Mouse (Mus musculus) neural tube, embryonic 12.5 days (tissue): ENCODE measurements around the gene Rbx1. TPM values are rescaled to one million over a fixed set of nuclear protein-coding genes. Genes with fewer than 3 reads are reported as not detected.
"Not testable (repeated sequence)": the region's sequence is repeated elsewhere in the genome, so short reads cannot be mapped to it uniquely, and the experiment has no call there.

Source experiments
- ATAC-seq: fragments of 200-750 bp; cut with Nextera tagmentation; 2 replicates; pipeline ENCODE4 v1.8.0; 2017; ENCODE audit warnings: low read depth, mild to moderate bottlenecking, moderate TSS enrichment, moderate library complexity; ENCODE audit not compliant: low FRiP score
- H3K27ac ChIP-seq: fragments of 300-500 bp; sonication (generic); 2 replicates; pipeline ENCODE4 v1.5.1; 2016
- H3K27me3 ChIP-seq: fragments of 300-500 bp; sonication (generic); replicated peaks from 2 replicates; pipeline ENCODE4 v1.6.1; 2016; ENCODE audit warnings: mild to moderate bottlenecking
- H3K36me3 ChIP-seq: fragments of 300-500 bp; sonication (generic); 2 replicates; pipeline ENCODE4 v1.6.1; 2016; ENCODE audit warnings: mild to moderate bottlenecking
- H3K4me1 ChIP-seq: fragments of 300-500 bp; sonication (generic); 2 replicates; pipeline ENCODE4 v1.6.1; 2016
- H3K4me2 ChIP-seq: fragments of 300-500 bp; sonication (generic); replicated peaks from 2 replicates; pipeline ENCODE4 v1.6.1; 2016; ENCODE audit warnings: mild to moderate bottlenecking
- H3K4me3 ChIP-seq: fragments of 300-500 bp; sonication (generic); 2 replicates; pipeline ENCODE4 v1.5.1; 2016
- H3K9ac ChIP-seq: fragments of 300-500 bp; sonication (generic); 2 replicates; pipeline ENCODE4 v1.6.1; 2016; ENCODE audit warnings: mild to moderate bottlenecking
- H3K9me3 ChIP-seq: fragments of 300-500 bp; sonication (generic); 2 replicates; pipeline ENCODE4 v1.6.1; 2016; ENCODE audit warnings: mild to moderate bottlenecking
- WGBS: fragments of 180-500 bp; shearing (Covaris S2); methylation state at CpG from one replicate; pipeline ENCODE4 v1.1.7; 2016; 5-methylcytosine and 5-hydroxymethylcytosine counted together
- polyA plus RNA-seq: library from polyadenylated mRNA; unstranded; fragments of >200 nt; fragmentation: Nextera tagmentation; extraction: Ambion mirVana; gene quantifications from 2 replicates; pipeline ENCODE4 v1.2.1, GENCODE M21; 2016

Gene Rbx1
- polyA plus RNA-seq: 477 and 510 TPM in 2 replicates

GRCm38 (mm10) chr15:81465901-81466737, at the start of gene Rbx1:
TSS of gene Rbx1 (plus strand) at chr15:81466296.
- Histone ChIP-seq H3K9ac (peak within 1 kb of the TSS; percentile 74), H3K9me3 (peaks cover 6% of the 10 kb centered on the region), H3K4me3 (peak within 1 kb of the TSS; percentile 59), H3K4me1 (peaks cover 12% of the 10 kb centered on the region), H3K4me2 (peak within 1 kb of the TSS; percentile 69), H3K27ac (peak within 1 kb of the TSS; percentile 82), H3K27me3 (no peaks in the 10 kb centered on the region), H3K36me3 (peaks cover 22% of the 10 kb centered on the region; the same call in 1 of the 2 replicates)
- ATAC-seq: peak; percentile 98
- WGBS: under 1% methylated on average over 62 of the region's 62 CpGs

GRCm38 (mm10) chr15:81416763-81417310, 49.3 kb upstream of the Rbx1 start:
- H3K9ac ChIP-seq: 0 out of 2 replicates have a peak overlapping the region, but pooled peaks have one; percentile 29
- not testable (repeated sequence) for H3K27me3 ChIP-seq, H3K4me1 ChIP-seq, H3K9me3 ChIP-seq, H3K27ac ChIP-seq, ATAC-seq, H3K36me3 ChIP-seq
- WGBS: 12% methylated on average over 22 of the region's 22 CpGs
- peak overlapping the region; percentile 51 for H3K4me2 ChIP-seq
- H3K4me3 ChIP-seq: peak overlapping the region; percentile 7; the same call in 1 of the 2 replicates

DNA sequence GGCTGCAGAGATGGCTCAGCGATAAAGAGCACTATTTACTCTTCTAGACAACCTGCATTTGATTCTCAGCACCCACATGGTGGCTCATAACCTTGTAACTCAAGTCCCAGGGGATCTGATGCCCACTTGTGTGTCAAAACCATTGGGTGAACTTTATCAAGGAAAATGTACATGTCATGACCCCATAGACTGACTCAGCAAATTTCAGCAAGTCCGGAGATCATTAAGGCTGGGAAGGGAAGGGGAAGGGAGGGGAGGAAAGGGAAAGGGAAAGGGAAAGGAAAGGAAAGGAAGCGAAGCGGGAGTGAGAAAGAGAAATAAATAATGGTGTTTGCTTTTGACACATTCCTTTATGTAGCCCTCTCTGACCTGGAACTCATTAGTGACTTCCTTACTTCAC, 48.0 kb upstream of the Rbx1 start:
- Histone ChIP-seq H3K9ac (no peak overlapping the region), H3K36me3 (0 out of 2 replicates have a peak, but pooled peaks cover 3% of the 10 kb centered on the region), H3K9me3 (no peaks in the 10 kb centered on the region), H3K27me3 (no peaks in the 10 kb centered on the region), H3K4me1 (0 out of 2 replicates have a peak, but pooled peaks cover 5% of the 10 kb centered on the region), H3K4me3 (no peak overlapping the region), H3K27ac (no peak overlapping the region), H3K4me2 (no peak overlapping the region)
- no peak for ATAC-seq
- WGBS: 90% methylated on average over 4 of the region's 4 CpGs

DNA sequence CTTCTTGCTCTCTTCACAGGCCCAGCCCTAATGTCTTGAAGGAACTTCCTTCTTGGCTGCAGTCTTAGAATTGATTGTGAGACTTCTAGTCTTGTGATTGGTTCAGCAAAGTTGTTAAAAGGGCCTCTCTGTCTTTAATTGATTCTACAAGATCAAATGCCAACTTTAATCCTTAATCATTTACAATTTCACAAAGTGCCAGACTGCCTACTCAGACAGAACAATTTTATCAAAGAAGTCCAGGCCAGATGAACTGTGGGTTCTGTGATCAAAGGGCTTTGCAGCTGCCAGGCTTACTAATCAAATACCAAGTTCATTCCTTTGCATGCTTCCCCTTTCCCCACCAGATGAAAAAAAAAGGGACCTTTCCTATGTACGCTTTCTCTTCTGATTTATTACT, 44.6 kb upstream of the Rbx1 start:
- no peak overlapping the region for H3K4me2 ChIP-seq
- 0 out of 2 replicates have a peak, but pooled peaks cover 5% of the 10 kb centered on the region for H3K36me3 ChIP-seq
- WGBS: 77% methylated on average over 1 of the region's 1 CpGs
- H3K4me1 ChIP-seq: 0 out of 2 replicates have a peak, but pooled peaks cover 5% of the 10 kb centered on the region
- ATAC-seq: no peak
- H3K4me3 ChIP-seq: no peak overlapping the region
- H3K27me3 ChIP-seq: no peaks in the 10 kb centered on the region
- H3K27ac ChIP-seq: no peak overlapping the region
- no peak overlapping the region for H3K9ac ChIP-seq
- no peaks in the 10 kb centered on the region for H3K9me3 ChIP-seq

DNA sequence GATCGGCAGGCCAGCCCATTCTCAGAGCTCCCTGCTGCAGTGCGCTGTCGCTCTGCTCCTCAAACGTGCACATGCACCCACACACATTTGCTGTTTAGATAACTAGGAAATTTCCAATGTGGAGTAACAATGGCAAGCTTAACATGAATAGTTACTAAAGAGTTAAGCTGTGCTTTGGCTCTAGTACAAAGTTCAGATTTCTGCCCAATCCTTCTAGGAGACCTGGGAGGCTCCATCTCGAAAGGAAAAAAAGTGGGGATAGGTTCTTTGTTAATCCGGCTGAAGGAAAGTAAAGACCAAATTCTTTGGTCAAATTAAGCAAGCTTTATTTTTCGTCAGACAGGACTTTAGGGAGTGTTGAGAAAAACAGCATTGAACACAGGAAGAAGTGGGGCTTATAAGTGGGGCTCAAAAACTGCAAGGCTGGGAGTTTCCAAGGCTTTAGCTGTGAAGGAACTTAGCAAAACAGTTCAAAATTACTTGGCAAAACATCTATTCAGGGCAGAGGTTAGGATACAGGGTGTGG, 43.9 kb upstream of the Rbx1 start:
- Histone ChIP-seq H3K4me1 (no peaks in the 10 kb centered on the region), H3K27me3 (no peaks in the 10 kb centered on the region), H3K27ac (no peak overlapping the region), H3K4me2 (no peak overlapping the region), H3K9ac (no peak overlapping the region), H3K4me3 (no peak overlapping the region), H3K36me3 (peaks cover 6% of the 10 kb centered on the region), H3K9me3 (no peaks in the 10 kb centered on the region)
- WGBS: 91% methylated on average over 7 of the region's 7 CpGs
- no peak for ATAC-seq

- Histone ChIP-seq H3K4me2 (no peak overlapping the region), H3K4me3 (no peak overlapping the region), H3K4me1 (no peaks in the 10 kb centered on the region), H3K27me3 (no peaks in the 10 kb centered on the region), H3K36me3 (peaks cover 12% of the 10 kb centered on the region), H3K27ac (no peak overlapping the region), H3K9me3 (no peaks in the 10 kb centered on the region), H3K9ac (no peak overlapping the region)
- ATAC-seq: no peak
- 88% methylated on average over 3 of the region's 3 CpGs for WGBS
Measured at GRCm38 (mm10) chr15:81425311-81425710, 40.8 kb upstream of the Rbx1 start.

DNA sequence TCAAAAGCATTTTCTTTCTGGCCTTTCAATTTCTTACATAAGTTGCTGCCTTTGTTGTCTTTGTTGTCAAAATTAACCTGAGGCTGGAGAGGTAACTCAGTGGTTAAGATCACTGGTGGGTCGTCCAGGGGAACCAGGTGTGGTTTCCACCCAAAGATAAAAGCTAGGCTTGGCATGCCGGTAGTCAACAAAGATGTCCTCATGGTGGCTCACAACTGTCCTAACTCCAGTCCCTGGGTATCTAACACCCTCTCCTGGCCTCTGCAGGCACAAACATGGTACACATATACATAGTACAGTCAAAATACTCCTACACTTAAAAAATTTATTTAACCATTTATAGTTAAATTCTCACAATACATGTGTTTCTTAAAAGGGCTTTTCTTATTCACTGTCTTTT, 38.1 kb upstream of the Rbx1 start:
- no peak overlapping the region for H3K27ac ChIP-seq
- H3K9ac ChIP-seq: no peak overlapping the region
- H3K4me2 ChIP-seq: no peak overlapping the region
- no peaks in the 10 kb centered on the region for H3K4me1 ChIP-seq
- no peaks in the 10 kb centered on the region for H3K27me3 ChIP-seq
- peaks cover 29% of the 10 kb centered on the region for H3K36me3 ChIP-seq
- H3K4me3 ChIP-seq: no peak overlapping the region
- 88% methylated on average over 2 of the region's 2 CpGs for WGBS
- no peaks in the 10 kb centered on the region for H3K9me3 ChIP-seq
- no peak for ATAC-seq

DNA sequence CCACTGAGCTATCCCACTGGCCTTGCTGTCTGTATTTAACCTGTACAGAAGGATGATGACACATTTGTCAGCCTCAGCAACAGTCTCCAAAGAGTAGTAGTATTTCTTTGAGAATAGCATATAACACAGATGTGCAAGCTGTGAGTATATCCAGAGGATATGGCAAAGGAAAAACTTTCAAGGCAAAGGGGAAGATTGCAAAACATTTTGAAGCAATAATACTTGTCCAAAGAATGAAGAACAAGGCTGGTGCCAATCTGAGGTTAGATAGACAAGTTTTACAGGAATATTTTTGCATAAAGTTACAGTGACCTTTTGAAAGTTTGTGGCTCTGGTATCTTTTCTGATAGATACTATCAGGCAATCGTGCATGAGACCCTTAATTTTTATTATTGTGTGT, 34.9 kb upstream of the Rbx1 start:
- H3K9me3 ChIP-seq: no peaks in the 10 kb centered on the region
- H3K36me3 ChIP-seq: peaks cover 26% of the 10 kb centered on the region
- H3K4me1 ChIP-seq: no peaks in the 10 kb centered on the region
- ATAC-seq: no peak
- WGBS: 93% methylated on average over 1 of the region's 1 CpGs
- H3K4me3 ChIP-seq: no peak overlapping the region
- no peaks in the 10 kb centered on the region for H3K27me3 ChIP-seq
- H3K27ac ChIP-seq: no peak overlapping the region
- H3K4me2 ChIP-seq: no peak overlapping the region
- H3K9ac ChIP-seq: no peak overlapping the region

GRCm38 (mm10) chr15:81438345-81438744, 27.8 kb upstream of the Rbx1 start:
- H3K4me3 ChIP-seq: no peak overlapping the region
- H3K4me1 ChIP-seq: no peaks in the 10 kb centered on the region
- H3K36me3 ChIP-seq: peaks cover 9% of the 10 kb centered on the region
- H3K9ac ChIP-seq: no peak overlapping the region
- WGBS: 97% methylated on average over 1 of the region's 1 CpGs
- no peaks in the 10 kb centered on the region for H3K27me3 ChIP-seq
- no peak overlapping the region for H3K4me2 ChIP-seq
- no peak for ATAC-seq
- H3K9me3 ChIP-seq: no peaks in the 10 kb centered on the region
- no peak overlapping the region for H3K27ac ChIP-seq

DNA sequence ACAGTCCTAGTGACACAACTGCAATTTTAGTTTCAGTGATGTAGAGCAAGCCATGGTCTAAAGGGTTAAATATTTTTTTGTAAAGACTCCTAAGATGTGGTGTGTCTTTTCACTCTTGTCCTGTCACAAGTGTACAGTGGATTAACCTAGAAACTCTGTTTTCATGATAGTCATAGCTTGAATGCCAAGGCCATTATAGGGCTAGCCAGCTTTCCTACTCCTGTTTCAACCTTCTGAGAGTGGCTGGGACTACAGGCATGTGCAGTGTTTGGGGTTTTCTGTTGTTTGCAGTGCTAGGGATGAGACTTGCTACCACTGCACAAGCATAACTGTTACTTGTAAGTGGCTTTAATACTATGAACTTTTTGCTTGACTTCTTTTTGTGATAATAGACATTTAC, 26.9 kb upstream of the Rbx1 start:
- H3K4me1 ChIP-seq: no peaks in the 10 kb centered on the region
- H3K4me2 ChIP-seq: no peak overlapping the region
- no peaks in the 10 kb centered on the region for H3K27me3 ChIP-seq
- peaks cover 9% of the 10 kb centered on the region for H3K36me3 ChIP-seq
- H3K4me3 ChIP-seq: no peak overlapping the region
- H3K9me3 ChIP-seq: no peaks in the 10 kb centered on the region
- no peak overlapping the region for H3K9ac ChIP-seq
- no peak for ATAC-seq
- no peak overlapping the region for H3K27ac ChIP-seq

GRCm38 (mm10) chr15:81448463-81448862, 17.6 kb upstream of the Rbx1 start:
- 68% methylated on average over 3 of the region's 3 CpGs for WGBS

DNA sequence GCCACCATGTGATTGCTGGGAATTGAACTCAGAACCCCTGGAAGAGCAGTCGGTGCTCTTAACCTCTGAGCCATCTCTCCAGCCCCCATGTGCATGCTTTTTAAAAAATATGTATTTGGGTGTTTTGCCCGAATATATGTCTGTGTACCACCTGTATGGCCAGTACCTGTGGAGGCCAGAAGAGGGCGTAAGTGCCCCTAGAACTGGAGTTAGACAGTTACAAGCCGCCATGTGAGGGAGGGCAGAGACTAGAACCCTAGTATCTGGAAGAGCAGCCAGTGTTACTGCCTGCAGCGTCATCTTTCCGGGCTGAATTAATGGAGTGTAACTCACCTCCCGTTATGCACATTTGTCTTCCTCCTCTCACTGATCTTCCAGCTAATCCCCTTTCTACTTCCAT, 4.6 kb upstream of the Rbx1 start:
- no peak overlapping the region for H3K4me2 ChIP-seq
- no peak for ATAC-seq

More at GRCm38 (mm10) chr15:81448463-81448862, 17.6 kb upstream of the Rbx1 start:
- Histone ChIP-seq H3K27ac (no peak overlapping the region), H3K9me3 (no peaks in the 10 kb centered on the region), H3K4me1 (no peaks in the 10 kb centered on the region), H3K4me3 (no peak overlapping the region), H3K36me3 (peaks cover 27% of the 10 kb centered on the region), H3K4me2 (no peak overlapping the region), H3K27me3 (no peaks in the 10 kb centered on the region), H3K9ac (no peak overlapping the region)
- no peak for ATAC-seq

More for the DNA sequence above, 4.6 kb upstream of the Rbx1 start:
- WGBS: 81% methylated on average over 7 of the region's 7 CpGs
- Histone ChIP-seq H3K4me3 (no peak overlapping the region), H3K27me3 (no peaks in the 10 kb centered on the region), H3K4me1 (peaks cover 5% of the 10 kb centered on the region; the same call in 1 of the 2 replicates), H3K9ac (no peak overlapping the region), H3K36me3 (peaks cover 6% of the 10 kb centered on the region; the same call in 1 of the 2 replicates), H3K27ac (no peak overlapping the region), H3K9me3 (peaks cover 6% of the 10 kb centered on the region)
